Mouse (Mus musculus) cortical plate, adult 2 months (tissue): ENCODE data around the gene Sowahc.

ENCODE experiments used
- CTCF ChIP-seq: fragments of 200-500 bp; IDR thresholded peaks from 2 replicates; pipeline ENCODE4 v1.5.1; 2011; ENCODE audit warnings: mild to moderate bottlenecking, control low read depth, low read length; ENCODE audit not compliant: insufficient read depth; ENCODE audit errors: extremely low read depth
- POLR2A ChIP-seq: fragments of 200-500 bp; IDR thresholded peaks from 2 replicates; pipeline ENCODE4 v1.6.1; 2011; ENCODE audit warnings: mild to moderate bottlenecking, low read length, control low read depth; ENCODE audit not compliant: insufficient read depth; ENCODE audit errors: extremely low read depth

GRCm38 (mm10) chr10:59249531-59249930, 27.8 kb downstream of the Sowahc start:
- TF ChIP-seq POLR2A = no peak
- TF ChIP-seq CTCF = no peak
